Mouse (Mus musculus): ENCODE data around the gene Ankrd27.
"Not testable (repeated sequence)": the region's sequence is repeated elsewhere in the genome, so short reads cannot be mapped to it uniquely, and the experiment has no call there.

Ankrd27 gene

DNA sequence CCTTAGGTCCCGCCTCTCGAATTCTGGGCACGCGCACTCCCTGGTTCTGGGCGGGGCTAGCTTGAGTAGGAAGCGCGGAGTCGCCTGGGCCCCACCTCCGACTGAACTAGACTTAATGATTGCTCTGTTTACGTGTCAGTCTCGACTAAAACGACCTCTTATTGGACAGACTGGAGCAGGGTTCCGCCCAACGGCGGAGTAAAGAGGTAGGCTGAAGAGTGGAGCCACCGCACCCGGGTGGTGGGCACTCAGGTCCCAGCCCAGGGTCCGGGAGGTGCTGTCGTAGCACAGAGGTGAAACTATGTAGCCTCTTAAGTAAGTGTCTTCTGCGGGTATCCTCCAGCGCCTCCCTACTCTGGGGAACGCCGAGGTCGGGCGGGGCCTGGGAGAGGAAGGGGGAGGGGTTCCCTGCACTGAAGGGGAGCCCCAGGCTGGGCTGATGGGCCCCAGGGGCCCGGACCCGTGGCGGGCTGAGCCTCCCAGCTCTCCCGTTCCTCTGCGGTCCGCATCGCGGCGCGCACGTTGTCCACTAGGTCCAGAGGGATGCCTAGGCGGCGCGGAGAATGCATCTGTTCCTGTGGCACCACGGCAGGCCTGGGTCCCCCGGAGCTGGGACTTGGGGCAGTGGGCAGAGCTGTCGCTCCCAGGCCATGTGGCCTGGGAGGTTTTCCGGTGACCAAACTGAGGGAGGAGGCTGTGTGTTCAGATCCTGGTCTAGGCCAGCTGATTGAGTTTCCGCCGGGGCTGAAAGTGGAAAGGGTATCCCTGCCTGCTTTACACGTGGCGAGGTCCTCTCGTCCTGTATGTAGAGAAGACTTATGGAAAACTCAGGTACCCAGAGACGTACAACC, at the start of gene Ankrd27:
Gene Ankrd27, plus strand, starts transcription at position 190 of the 851 bp plus-strand sequence.
- in situ Hi-C loops (cut with MboI): no loop called here

DNA sequence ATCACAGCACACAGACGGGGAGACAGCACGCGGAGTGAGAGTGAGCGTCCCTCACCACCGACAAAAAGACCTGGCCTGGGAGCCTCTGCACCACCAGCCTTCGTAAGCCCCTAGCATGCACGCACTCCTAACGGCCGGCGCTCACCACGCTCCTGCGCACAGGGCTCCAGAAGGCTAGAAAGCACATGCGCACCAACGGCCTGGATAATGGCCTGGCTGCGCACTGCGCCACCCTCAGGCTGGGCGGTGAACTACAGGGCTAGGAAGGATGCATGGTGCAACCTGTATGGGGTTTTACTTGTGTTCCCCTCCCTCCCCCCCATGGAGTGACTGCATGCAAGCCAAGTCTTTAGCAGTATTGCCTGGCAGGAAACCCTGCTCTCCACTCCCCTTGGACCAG, 48.5 kb upstream of the Ankrd27 start, which contains the start of gene Tdrd12:
Gene Tdrd12, minus strand, starts transcription at position 184 of the 400 bp plus-strand sequence.
- in situ Hi-C loops (cut with MboI): no loop called here

DNA sequence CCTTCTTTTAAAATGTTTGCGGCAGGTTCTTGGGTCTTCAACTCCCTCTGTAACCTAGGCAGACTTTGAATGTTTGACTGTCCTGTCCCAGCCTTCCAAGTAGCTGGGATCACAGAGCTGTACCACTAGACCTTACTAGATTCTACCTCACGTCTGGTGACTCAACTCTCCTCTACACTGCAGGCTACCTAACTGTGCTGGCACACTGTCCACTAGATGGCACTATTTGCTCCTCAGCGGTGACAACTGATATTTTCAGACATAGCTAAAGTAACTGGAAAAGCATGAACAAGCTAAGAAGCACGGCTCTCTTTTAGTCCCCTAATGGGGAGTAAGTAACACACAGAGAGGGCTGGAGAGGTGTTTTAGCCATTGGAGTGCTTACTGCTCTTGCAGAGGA, 40.2 kb upstream of the Ankrd27 start:
- in situ Hi-C loops (cut with MboI): no loop called here

DNA sequence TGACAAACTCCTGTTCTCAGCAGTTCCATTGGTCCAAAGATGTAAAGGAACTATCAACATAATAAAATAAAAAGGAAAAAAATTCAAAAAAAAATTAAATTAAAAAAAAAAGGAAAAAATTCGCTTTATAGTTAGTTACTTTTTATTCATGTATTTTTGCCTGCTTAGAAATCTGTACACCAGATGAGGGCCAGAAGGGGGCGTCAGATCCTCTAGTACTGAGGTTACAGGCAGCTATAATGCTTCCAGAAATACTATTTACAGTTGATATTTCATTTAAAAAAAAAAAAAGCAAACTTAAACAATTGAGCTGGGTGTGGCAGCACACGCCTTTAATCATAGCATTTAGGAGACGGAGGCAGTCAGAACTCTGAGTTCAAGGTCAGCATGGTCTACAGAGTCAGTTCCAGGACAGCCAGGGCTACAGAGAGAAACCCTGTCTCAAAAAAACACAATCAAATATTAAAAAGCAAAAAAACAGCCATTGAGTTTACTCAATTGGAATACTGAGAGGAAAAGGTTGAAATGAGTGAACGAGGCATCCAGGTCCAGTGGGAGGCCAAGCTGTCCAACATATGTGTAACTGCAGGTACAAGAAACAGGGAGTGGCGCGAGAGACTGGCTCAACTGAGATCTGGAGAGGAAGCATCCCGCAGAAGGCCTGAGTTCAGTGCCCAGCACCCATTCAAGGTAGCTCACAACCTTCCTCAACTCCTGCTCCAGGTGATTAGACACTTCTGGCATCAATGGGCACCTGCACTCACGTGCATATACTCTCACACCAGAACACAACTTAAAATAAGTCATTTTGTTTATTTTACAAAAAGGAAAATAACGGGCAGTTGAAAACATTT, 32.1 kb upstream of the Ankrd27 start:
- in situ Hi-C loops (cut with MboI): no loop called here

DNA sequence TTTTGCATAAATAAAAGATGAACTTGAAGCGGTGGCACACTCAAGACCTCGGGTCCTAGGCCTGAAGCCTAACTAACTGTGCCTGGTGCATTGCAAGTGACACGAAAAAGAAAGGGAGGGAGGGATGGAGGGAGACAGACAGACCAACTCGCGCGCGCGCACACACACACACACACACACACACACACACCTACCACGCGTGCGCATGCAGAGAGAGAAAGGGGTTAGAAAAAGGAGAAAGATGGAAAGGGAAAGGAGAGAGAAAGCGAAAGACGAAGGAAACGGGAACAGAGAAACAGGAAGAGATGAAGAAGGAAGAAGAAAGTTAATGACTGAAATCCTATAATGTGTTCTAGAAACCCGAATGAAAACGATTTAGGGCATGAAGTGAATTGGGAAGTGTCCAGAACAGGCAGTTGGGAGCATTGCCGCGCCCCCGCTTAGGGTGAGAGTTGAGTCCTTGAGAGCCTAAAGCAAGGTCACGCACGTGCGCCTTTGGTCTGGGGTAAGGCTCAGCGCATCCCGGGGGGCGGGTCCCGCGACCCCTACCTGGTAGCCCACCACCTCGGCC, 31.4 kb upstream of the Ankrd27 start:
- in situ Hi-C loops (cut with MboI): no loop called here

DNA sequence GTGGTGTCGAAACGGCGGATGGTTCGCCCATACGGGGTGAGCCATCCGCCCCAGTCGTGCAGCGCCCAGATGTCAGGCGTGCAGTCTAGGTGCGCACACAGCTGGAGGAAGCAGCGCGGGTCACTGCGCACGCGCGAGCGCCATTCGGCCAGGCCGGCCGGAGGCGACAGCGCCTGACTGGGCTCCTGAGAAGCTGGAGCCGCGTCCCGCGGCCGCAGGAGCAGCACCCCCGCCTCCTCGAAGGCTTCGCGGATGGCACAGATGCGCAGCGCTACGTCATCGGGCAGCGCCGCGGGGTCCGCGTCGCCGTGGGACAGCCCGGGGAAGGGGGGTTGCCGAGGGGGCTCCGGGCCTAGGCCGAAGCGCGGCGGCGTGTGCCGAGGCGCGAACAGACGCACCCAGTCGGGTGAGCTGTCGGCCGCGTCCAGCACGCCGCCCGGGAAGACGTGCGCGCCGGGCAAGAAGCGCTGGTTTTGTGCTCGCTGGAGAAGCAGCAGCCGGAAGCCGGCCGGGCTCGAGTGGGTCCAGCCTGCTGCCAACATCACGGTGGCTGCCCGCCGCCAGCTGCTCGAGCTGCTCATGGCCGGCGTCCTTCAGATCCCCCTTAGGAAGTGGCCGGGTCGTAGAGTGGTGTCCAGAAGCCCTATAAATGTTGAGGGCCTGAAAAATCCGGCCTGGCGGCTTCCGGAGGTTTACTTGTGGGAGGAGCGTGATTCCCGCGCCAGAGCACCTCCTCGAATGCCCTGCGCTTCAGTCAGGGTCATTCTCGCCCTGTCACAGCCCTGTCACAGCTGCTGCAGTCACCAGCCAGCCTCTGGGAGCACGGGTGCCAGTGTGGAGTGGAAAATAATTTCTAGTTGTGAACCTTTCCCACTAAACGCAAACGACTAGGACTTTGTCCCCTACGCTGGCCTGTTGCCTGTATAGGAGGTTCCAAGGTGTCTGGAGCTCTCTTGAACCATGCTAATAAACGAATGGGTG, 30.5 kb upstream of the Ankrd27 start:
- in situ Hi-C loops (cut with MboI): no loop called here

DNA sequence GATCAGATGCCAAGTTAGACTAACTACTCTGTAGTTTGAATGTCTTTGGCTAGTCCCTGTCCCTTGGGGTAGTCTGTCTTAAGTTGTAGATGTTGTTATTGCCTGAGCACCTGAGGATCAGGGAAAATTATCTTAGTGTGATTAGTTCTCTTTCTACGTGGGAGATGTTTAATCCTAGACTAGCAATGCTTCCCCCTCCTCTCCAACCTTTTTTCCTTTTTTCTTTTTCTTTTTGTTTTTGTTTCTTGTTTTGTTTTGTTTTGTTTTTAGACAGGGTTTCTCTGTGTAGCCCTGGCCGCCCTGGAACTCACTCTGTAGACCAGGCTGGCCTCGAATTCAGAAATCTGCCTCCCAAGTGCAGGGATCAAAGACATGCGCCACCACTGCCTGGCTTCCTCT, 29.8 kb upstream of the Ankrd27 start, which contains the start of gene Nudt19:
Gene Nudt19, minus strand, starts transcription at position 100 of the 399 bp plus-strand sequence.
- in situ Hi-C loops (cut with MboI): no loop called here

DNA sequence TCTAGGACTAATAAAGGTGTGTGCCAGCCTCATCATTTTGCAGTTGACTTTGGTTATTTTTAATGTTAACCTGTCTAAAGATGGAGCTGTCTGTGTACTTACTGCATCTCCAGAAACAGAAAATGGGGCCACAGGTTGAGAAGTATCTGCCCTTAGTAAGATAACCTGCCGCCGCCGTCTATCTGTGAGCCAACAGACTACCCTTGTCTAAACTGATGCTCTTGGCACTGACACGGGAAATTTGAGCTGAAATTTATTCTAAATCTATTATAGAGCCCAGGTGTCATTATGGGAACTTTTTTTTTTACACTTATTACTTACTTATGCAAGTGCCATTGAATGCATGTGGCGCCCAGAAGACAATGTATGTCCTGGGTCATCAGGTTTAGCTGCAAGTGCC, 29.1 kb upstream of the Ankrd27 start:
- in situ Hi-C loops (cut with MboI): no loop called here

DNA sequence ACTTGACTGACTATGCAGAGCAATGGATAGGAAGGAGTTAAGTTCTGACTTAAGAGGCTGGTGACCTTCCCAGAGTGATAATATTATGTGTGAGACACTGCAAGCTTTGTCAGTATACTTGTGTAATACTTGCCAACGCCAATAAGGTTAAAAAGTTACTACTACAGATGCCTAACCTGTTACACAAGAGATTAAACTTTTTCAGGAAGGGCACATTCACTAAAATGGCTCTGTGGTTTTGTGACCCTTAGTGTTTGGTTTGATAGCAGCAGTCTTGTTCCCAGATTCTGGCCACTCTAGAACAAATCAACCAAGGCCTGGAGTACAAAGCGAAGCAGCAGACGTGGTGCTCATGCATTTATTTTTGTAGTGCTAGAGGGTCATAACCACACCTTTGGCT, 28.5 kb upstream of the Ankrd27 start:
- in situ Hi-C loops (cut with MboI): no loop called here

DNA sequence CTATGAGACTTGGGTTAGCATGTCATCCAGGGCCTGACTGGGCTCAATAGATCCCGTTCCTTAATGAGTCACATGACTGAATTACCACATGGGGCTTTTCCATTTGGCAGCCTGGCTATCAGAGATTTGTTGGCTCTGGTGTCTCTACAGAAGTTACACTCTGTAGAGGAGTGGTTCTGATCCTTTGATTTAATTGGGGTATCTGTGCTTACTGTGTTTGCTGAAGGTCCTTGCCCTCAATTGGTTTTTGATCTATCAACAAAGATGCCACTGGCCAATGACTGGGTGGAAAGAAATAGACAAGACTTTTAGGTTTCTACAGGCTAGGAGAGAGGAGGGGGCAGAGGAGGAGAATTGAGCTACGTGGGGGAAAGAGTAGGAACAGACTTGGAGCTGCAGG, 27.4 kb upstream of the Ankrd27 start:
- in situ Hi-C loops (cut with MboI): no loop called here

DNA sequence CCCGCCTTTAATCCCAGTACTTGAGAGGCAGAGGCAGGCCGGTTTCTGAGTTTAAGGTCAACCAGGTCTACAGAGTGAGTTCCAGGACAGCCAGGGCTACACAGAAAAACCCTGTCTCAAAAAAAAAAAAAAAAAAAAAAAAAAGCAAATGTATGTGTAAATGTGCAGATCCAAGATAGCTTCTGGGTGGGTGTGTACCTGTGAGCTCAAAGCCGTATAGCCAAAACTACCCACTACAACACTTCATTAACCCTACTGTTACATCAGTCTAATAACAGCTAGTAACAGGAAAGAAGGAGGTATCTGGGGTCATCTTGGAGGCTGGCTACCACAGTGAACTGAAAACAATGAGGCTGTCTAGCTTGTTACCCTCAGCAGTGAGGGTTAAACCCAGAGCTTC, 26.2 kb upstream of the Ankrd27 start:
- in situ Hi-C loops (cut with MboI): no loop called here

DNA sequence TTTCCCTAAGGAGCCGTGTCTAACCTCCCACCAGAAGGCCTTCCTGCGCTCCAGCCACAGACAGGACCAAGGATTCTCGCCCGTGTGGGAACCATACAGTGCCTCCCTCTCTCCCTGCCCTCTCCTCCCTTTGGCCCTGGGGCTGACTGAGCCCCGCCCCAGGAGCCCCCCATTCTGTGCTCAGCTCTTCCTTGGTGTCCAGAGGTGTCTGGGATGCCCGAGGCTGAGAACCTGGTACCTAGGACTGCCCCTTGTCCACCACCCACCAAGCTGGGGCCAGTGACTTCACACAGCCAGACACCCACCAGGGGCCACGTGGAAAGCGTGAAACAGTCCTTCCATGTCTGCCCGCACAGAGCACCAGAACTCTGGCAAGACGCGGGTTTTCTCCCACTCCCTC, 23.0 kb upstream of the Ankrd27 start:
- in situ Hi-C loops (cut with MboI): no loop called here

DNA sequence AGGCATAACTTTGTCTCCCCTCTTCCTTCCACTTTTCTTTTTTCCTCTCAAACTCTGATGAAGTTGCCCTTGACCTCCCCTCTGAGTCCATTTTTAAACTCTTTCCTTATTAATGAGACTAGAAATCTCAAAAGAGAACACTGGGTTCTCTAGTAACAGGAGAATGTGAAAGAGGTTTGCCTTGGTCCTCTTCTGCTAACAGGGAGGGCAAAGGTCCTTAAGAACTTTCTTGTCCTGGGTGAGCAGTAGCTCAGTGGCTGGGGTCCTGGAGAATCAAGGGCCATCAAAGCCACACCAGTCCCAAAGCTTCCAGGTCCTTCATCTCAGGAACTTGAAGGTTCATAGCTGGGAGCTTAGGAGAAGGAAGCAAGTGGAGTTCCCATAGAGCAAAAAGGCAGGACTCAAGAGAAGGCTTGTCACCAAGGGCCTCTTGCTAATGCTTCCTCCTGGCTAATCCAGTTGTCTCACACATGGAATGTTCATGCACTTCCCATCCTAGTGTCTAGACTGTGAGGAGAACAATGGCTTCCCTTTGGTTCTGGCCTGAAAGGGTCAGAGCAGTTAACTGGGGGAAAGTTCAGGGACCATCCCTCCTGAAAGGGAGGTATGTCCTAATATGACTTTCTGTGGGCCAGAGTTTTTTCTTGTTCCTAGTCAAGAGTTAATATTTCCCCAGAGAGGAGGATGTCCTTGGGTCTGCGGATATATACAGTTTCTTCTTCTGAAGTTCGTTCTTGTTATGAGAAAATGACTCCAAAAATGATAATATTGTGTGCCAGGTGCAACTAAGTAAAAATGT, 21.8 kb upstream of the Ankrd27 start:
- in situ Hi-C loops (cut with MboI): no loop called here

DNA sequence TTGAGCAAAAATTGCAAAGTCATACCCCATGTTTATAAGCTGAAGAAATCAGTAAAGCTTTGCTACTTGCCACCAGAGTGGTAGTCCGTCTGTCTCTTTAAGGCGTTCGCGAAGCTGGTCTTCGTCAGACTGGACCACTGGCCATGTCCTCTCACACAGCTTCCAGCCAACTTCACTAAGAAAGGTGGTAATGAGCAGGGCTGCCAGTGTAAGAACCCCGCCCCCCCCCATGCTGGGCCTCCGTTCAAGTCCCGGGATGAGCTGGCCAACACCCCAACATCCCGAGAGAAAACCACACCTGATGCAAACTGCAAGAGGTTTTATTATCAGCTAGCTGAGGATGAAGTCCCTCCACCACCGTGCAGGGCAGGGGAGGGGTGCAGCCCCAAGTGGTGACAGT, 21.2 kb upstream of the Ankrd27 start:
- in situ Hi-C loops (cut with MboI): not testable (repeated sequence)

DNA sequence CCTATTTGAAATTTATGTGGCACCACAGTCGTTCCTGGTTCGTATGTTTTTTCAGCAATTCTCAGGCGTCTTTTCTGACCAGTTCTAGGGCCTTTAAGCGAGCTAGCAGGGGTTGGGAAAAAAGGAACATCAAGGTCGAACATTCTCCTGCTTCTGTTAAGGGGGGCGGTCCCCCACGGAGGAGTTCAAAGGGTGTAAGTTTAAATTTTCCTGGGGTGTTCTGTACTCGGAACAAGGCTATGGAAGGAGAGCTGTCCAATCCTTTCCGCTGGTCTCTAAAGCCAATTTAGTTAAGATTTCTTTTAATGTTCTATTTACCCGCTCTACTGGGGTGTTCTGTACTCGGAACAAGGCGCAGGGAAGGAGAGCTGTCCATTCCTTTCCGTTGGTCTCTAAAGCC, 20.1 kb upstream of the Ankrd27 start:
- in situ Hi-C loops (cut with MboI): not testable (repeated sequence)

DNA sequence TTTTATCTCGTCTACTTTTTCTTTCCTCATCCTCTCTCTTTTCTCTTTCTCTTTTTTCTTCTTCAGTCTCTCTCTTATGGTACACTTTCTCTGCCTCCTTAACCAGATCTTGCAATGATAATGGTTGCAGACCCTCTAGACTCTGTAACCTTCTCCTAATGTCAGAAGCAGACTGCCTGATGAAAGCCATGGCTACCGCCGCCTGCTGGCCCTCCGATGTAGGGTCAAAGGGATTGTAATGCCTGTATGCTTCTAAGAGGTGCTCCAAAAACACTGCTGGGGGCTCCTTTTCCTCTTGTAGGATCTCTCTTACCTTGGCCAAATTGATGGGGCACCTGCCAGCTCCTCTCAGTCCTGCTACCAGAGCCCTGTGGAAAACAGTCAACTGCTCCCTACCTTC, 16.3 kb upstream of the Ankrd27 start:
- in situ Hi-C loops (cut with MboI): not testable (repeated sequence)

DNA sequence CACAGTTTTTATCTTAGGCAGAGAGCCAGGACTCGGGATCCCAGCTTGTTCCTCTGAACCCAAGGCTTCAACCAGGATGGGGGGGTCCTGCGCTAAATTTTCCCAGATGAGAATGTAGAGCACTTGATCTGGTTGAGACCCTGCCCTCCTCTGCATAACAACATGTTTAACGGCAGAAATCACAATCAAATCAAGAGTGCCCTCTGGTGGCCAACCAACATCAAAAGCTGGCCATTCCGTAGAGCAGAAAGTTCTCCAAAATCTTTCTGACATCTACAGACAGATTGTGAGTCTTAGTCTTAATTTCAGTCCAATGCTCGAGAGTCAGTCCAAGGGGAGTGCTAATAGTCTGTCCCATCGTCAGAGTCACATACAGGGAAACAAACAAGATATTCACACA, 15.2 kb upstream of the Ankrd27 start:
- in situ Hi-C loops (cut with MboI): not testable (repeated sequence)

DNA sequence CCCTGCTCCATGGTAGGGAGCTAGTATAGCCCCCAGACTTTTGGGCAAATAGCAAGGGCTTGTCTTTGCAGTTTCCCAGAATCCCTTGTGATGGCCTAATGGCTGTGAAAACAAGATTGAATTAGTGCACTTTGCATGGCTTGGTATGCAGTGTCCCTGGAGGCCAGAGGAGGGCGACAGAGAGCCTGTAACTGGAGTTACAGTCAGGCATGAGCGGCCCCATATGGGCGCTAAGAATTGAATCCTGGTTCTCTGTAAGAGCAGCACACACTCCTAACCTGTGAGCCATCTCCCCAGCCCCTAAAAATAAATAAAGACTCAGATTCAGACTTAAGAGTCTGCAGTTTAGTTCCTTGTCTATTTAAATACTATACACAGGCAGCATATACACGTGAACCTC, 6.2 kb upstream of the Ankrd27 start:
- in situ Hi-C loops (cut with MboI): no loop called here

DNA sequence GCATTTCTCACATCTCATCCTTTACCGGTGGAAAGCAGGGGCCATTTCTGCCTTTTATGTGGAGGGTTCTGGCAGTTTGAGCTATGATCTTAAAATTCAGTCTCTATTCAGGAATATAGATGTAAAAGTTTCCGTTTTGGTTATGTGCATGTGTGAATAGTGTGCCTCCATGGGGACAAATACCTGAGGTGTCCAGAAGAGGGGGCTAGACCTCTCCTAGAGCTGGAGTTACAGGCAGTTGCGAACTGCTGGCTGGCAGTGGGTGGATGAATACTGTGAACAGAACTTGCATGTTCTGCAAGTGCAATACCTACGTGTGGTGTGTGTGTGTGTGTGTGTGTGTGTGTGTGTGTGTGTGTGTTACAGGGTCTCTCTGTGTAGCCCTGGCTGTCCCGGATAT, 3.3 kb upstream of the Ankrd27 start:
- in situ Hi-C loops (cut with MboI): no loop called here

DNA sequence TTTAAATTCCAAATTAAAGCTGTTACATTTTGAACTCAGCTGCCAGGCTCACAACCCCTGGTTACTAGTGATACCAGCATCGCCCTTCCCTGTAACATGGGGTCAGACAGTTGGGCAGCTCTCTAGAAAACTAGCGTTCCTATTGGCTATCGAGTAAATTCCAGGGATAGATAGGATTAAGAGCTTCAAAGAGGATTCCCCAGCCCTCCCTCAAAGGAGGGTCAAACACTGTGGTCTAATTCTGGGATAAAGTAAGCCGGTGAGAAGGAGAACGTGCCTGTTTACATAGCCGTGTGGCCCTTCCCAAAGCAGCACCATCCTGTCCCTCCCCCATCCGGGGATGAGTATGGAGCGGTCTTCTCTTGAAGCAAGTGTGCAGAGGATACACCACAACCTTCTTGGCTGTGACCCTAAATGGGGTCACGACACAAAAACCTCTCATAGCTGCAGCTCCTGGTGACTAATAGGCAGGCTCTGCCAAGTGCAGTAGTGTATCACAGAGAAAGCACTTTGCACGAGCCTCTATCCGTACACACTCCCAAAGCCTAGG, 2.5 kb upstream of the Ankrd27 start:
- in situ Hi-C loops (cut with MboI): no loop called here

Data from mature B cell (primary cell).